Mouse (Mus musculus): Measurements from ENCODE around the gene Tdrd1.

Gene Tdrd1

GRCm38 (mm10) chr19:56826047-56826631 is at the start of gene Tdrd1:
Gene Tdrd1, plus strand, starts transcription at chr19:56826209.
- in situ Hi-C loops (cut with MboI, MseI), result no loop called here

DNA sequence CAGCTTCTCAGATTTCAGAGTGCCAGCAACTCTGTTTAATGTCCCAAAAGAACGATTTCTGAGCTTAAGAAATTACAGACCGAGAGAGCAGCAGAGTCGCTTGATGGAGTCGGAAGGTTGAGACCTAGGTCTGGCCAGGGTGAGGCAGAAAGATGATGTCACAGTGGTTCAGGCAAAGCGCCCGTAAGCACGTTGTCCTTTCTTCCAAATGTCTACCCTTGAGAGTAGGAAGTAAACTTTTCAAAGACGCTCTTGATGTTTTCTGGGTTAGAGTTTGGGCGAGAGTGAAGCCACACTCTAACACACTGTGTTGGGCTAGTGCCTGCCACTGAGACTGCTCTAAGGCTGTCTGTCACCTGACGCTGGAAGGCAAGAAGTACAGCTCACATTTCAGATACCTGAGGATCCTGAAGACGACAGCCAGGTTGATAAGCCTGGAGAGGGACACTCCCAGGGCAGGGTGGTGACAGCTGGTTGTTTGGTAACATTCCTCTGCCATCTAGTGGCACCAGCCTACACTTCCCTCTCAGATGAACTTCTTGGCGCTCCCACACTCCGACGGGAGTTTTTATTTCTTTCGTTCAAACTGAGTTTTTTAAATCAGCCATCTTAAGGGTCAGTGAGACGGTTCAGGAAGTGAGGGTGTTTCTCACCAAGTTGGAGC is 49.2 kb upstream of the Tdrd1 start:
- in situ Hi-C loops (cut with MboI, MseI), result loop anchor here (5.0 kb wide), 3 partner anchors 350 to 420 kb away; no protein-coding TSS in a partner anchor

DNA sequence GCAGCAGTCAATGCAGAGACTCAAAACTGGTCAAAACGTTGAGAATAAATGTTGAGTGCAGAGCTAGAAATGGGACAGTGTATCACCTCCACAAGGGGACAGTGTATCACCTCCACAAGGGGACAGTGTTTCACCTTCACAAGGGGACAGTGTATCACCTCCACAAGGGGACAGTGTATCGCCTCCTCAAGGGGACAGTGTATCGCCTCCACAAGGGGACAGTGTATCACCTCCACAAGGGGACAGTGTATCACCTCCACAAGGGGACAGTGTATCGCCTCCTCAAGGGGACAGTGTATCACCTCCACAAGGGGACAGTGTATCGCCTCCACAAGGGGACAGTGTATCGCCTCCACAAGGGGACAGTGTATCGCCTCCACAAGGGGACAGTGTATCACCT is 47.5 kb upstream of the Tdrd1 start:
- in situ Hi-C loops (cut with MboI, MseI), result loop anchor here (5.0 kb wide), 3 partner anchors 351 to 421 kb away; no protein-coding TSS in a partner anchor

DNA sequence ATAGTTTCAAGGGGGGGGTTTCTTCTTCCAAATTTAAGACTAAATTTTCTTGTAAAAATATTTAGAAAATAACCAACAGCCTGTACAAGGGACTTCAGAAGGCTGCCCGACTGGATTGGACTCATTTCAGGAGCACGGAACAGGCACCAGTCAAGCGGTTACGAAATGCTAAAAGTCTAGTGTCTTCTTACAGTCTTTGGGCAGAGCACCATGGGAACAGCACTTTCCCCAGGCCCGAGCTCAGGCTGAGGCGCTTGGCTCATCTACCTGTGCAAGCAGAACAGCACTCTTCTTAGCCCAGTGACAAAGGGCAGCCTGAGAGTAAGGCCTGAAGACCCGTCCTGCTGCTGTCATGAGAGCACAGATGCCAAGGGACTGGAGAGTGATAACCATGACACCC is 38.1 kb upstream of the Tdrd1 start:
- in situ Hi-C loops (cut with MboI, MseI), result no loop called here

DNA sequence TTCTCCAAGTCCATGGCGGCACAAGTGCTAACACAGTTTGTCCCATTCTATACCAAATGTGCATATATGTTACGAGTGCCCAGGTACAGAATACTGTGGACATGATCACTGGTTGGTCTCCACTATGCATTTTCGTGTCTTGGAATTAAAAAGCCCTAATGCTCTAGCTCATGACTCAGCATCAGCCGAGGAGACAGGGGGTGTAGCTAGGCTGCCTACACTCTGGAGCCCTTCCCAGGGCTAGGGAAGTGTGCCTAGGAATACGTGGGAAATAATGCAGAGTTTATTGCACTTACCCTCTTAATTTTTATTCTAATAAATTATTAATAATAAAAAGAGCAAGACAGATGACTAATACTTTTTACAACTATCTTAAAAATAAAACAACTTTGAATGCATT is 37.1 kb upstream of the Tdrd1 start:
- in situ Hi-C loops (cut with MboI, MseI), result no loop called here

GRCm38 (mm10) chr19:56797376-56797775 is 28.6 kb upstream of the Tdrd1 start:
- in situ Hi-C loops (cut with MboI, MseI), result no loop called here

DNA sequence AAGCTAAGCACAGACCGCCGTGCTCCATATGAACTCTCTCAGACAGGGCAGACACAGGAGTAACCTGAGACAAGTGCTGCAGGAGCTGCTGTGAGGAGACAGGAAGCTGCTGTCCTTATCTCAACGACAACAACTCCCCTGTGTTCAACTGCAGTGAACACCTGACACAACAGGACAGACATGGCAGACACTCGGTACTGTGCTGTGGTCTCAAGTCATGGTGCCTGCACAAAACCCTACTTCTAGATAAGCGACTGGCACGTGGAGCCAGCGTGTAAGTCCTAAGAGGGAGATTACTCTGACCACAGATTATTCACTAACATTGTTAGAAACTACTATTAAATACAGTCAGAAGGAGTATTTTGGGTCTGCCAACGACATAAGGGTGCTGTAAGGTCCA is 25.8 kb upstream of the Tdrd1 start:
- in situ Hi-C loops (cut with MboI, MseI), result no loop called here

GRCm38 (mm10) chr19:56800930-56801655 is 24.9 kb upstream of the Tdrd1 start:
- in situ Hi-C loops (cut with MboI, MseI), result no loop called here

GRCm38 (mm10) chr19:56801656-56802351 is 24.2 kb upstream of the Tdrd1 start:
- in situ Hi-C loops (cut with MboI, MseI), result no loop called here

DNA sequence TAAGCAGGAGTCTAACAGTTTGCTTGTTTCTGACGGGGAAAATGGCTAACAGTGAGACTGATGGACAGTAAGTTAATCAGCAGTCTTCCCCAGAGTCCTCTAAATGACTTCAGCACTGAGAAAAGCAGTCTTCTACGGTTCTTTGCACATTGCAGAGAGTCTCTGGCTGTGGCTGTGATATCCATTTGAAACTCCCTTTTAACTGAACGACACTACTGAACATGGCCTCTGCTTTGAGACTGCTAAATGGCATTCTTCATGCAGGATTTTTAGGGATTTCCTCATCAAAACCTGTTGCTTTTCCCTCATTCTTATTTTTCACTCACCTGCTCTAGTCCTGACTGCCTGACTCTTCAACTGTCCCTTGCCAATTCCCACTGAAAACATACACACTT is 23.7 kb upstream of the Tdrd1 start:
- in situ Hi-C loops (cut with MboI, MseI), result no loop called here

DNA sequence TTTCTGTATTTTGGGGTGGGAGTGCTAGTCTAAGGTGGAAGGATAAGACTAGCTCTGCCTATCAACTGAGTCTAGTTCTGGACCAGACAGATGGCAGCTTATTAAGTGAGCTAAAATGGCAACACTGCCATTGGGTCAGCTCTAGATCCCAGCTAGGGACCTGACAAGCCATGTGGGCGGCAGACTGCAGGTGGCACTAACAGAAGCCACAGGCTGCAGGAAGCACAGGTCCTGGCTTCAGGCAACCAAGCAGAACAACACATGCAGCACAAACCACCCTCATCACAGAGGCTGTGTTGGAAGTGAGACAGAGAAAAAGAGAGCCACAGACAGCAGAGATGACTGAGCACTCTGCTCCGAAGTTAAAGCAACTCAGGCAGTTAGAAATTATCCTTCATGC is 20.6 kb upstream of the Tdrd1 start:
- in situ Hi-C loops (cut with MboI, MseI), result no loop called here

- in situ Hi-C loops (cut with MboI, MseI), result no loop called here
Observed at GRCm38 (mm10) chr19:56807122-56807521, 18.9 kb upstream of the Tdrd1 start.

DNA sequence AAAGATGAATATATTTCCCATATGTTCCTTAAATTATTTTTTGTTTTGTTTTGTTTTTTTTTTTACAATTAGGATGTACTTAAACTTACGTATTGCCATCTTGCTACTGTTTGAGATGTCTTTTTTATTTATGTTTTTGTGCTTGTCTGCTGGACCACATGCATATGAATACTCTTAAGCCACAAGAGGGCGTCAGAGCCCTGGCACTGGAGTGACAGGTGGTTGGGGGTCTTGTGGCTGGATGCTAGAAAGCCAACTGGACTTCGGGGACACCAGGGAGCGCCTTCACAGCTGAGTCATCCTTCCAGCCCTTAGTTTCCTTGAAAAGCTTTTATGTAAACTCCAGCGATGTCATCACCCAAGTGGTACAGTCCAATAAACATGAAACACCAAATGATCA is 17.2 kb upstream of the Tdrd1 start:
- in situ Hi-C loops (cut with MboI, MseI), result no loop called here

DNA sequence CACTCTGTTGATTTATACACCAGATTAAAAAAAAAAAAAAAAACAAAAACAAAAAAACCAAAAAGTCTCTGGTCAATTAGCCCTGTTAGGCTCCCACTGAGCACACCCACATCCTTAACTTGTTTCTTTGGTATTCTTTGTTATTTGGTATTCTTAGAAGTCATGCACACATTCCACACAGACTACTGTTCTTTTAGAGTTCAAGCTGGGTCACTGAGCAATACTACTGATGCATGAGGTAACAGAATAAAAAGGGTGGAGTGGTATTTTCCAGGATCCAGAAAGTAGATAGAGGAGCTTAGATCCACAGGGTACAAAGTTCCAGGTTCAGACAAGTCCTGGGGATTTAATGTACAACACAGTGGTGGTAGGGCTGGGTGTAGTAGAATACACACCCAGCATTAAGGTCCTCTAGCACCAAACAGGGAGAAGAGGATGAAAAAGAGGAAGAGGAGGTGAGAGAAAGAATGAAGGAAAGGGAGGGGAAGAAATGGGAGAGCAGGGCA is 15.3 kb upstream of the Tdrd1 start:
- in situ Hi-C loops (cut with MboI, MseI), result no loop called here

- in situ Hi-C loops (cut with MboI, MseI), result no loop called here
Observed at GRCm38 (mm10) chr19:56811590-56811989, 14.4 kb upstream of the Tdrd1 start.

DNA sequence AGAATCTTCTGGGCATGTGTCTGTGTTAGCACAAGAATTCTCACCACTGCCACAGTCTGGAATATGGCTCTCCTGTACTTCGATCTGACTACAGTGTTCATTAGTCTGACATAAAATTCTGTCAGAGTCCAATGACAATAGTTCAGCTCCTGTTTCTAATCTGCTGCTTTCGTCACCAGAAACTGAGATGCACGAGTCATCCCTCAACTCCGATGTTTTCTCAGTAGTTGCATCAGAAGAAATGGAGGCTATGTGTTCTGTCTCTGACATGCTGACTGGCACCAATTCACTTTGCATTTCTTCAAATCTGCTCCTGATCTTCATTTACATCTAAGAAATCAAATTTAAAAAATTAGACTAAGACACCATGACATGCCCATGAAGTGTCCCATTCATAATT is 12.6 kb upstream of the Tdrd1 start:
- in situ Hi-C loops (cut with MboI, MseI), result no loop called here

- in situ Hi-C loops (cut with MboI, MseI), result no loop called here
Observed at GRCm38 (mm10) chr19:56817851-56818526, 8.0 kb upstream of the Tdrd1 start.

DNA sequence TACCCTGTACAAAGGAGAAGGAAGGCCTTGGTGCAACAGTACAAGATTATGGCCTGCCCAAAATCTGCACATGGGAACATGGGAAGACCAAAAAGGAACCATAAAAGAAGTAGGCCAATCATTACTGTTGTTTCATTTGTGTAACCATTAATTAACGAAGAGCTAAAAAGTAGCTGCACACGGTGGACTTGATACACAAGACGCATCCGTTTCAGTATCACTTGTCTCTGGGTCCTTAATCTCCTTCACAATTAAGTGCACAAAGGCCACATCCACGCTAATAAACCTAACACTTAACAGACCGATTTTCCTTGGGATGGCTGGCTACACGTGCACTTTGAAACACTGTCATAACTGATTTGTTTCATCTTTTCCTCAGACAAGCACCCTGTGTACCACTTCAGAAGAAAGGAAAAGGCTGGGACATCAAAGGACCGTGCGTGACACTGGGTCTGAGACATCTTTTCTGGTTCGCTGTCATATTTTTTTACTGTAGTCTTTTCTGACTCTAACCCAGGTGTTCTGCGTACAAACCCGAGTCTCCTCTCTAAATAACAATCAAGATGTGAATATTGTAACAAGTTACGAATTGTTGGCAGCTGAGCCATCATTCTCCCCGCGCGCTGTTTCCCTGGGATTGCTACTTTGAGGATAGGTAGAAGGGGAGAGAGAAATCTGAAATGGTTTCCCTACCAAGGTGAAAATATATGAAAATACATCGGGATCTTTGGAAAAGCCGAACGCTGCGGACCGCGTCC is 4.8 kb upstream of the Tdrd1 start:
- in situ Hi-C loops (cut with MboI, MseI), result no loop called here

GRCm38 (mm10) chr19:56821798-56822447 is 4.1 kb upstream of the Tdrd1 start, which contains the start of gene Ccdc186:
Gene Ccdc186, minus strand, starts transcription at chr19:56822190.
- in situ Hi-C loops (cut with MboI, MseI), result no loop called here

- in situ Hi-C loops (cut with MboI, MseI), result no loop called here
Observed at GRCm38 (mm10) chr19:56822448-56822836, 3.6 kb upstream of the Tdrd1 start.

Data from T-helper 17 cell (primary cell).